Mouse (Mus musculus): ENCODE data around the gene Stxbp6.

- TF ChIP-seq CTCF (conservative IDR thresholded peaks at IDR 0.05 in 1 of 2, IDR thresholded peaks at IDR 0.05 in 1 of 2; ENCODE audit: low read depth in 2 of 2, low read length in 2 of 2): no peak
- no peak for TF ChIP-seq RAD21 (IDR thresholded peaks at IDR 0.05; ENCODE audit: low read depth, low read length)
- no peak for TF ChIP-seq MAFK (IDR thresholded peaks at IDR 0.05; ENCODE audit: insufficient replicate concordance, low read length)
- no peak for TF ChIP-seq ZKSCAN1 (IDR thresholded peaks at IDR 0.05; ENCODE audit: borderline replicate concordance, low read depth, low read length)
- no peak for TF ChIP-seq MAX (IDR thresholded peaks at IDR 0.05; ENCODE audit: low read length)
- no peak for TF ChIP-seq BHLHE40 (IDR thresholded peaks at IDR 0.05; ENCODE audit: low read depth, low read length)
- TF ChIP-seq MXI1 (IDR thresholded peaks at IDR 0.05; ENCODE audit: low read depth, low read length): no peak
- TF ChIP-seq E2F4 (IDR thresholded peaks at IDR 0.05; ENCODE audit: insufficient replicate concordance, low read depth, low read length): no peak
- no peak for TF ChIP-seq JUND (conservative IDR thresholded peaks at IDR 0.05; ENCODE audit: low read depth, low read length)
- no peak for TF ChIP-seq ZMIZ1 (IDR thresholded peaks at IDR 0.05; ENCODE audit: low read depth, low read length)
- TF ChIP-seq POLR2A (IDR thresholded peaks at IDR 0.05; ENCODE audit: low read depth, low read length): no peak
- TF ChIP-seq RCOR1 (conservative IDR thresholded peaks at IDR 0.05; ENCODE audit: low read depth, low read length): no peak
Observed at GRCm38 (mm10) chr12:45075631-45076030, 1.1 kb upstream of the Stxbp6 start.

Measured in CH12.LX (cell line).